Mouse (Mus musculus): ENCODE results near the gene Dgcr8. TPM values are rescaled to one million over a fixed set of nuclear protein-coding genes. Genes with fewer than 3 reads are reported as not detected.

Gene Dgcr8
- total RNA-seq, 1 experiment from 2014 or later, result 39.0 TPM

DNA sequence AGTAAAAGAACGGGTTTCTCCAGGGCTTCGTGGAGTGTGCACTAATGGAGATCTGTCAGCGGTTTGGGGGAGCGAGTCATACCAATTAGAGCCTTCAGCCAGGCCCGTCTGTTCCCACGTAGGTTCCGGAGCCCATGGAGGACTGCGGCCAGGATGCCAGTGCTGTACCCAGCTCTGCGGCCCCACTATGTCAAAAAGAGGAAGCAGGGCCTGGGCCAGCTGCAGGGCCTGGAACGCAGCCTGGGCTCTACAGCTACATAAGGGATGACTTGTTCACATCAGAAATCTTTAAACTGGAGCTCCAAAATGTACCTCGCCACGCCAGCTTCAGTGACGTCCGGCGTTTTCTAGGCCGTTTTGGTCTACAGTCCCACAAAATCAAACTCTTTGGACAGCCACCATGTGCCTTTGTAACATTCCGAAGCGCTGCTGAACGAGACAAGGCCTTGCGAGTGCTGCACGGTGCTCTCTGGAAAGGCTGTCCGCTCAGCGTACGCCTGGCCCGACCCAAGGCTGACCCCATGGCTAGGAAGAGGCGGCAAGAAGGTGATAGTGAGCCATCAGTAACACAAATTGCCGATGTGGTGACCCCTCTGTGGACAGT, 39.6 kb downstream of the Dgcr8 start:
- DNase-seq, result peak; percentile 33

DNA sequence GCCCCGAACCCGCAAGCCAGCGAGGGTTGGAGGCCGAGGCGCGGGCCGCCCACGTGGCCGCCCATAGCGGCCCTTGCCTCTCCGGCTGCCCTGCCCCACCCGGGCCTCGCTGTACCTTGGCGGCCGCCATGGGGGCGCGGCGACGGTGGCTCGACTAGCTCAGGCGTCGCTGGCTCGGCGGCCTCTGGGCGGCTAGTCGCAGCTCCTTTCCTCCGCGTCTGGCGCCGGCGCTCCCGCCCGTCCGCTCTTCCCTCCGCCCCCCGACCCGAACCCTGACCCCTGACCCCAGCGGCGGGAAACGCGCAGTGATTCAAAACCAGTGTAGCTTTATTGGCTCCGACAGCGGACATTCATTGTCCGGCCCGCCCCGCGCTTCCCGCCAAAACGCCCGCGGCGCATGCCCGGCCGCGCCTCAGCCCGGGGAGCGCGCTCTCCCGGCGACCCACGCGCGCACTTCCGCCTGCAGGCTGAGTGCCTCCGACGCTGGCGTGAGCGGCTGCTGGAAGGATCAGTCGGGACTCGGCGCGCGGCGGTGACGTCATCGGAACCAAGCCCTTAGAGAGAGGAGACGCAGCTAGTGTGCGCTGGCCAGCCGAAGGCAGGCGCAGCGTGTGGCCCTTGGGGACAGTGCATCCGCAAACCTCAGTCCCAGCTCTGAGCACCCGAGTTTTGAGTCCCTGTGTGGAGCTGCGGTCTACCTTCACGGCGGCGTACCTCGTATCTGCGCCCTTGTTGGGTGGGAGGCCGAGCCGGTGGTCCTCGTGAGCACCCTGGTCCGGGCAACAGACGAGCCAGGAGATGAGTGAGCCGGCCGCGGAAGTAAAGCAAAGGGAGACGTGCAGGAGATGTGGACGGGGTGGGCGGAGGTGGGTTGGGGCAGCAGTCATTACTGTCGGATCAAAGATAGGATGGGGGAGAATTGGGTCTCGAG, 40.3 kb downstream of the Dgcr8 start, which contains the start of the genes Trmt2a and Ranbp1:
Gene Trmt2a (plus strand): TSS at position 247 of the 931 bp plus-strand sequence.
Gene Ranbp1 (minus strand): TSS at position 300 of the 931 bp plus-strand sequence.
- peak; percentile 99 for DNase-seq

DNA sequence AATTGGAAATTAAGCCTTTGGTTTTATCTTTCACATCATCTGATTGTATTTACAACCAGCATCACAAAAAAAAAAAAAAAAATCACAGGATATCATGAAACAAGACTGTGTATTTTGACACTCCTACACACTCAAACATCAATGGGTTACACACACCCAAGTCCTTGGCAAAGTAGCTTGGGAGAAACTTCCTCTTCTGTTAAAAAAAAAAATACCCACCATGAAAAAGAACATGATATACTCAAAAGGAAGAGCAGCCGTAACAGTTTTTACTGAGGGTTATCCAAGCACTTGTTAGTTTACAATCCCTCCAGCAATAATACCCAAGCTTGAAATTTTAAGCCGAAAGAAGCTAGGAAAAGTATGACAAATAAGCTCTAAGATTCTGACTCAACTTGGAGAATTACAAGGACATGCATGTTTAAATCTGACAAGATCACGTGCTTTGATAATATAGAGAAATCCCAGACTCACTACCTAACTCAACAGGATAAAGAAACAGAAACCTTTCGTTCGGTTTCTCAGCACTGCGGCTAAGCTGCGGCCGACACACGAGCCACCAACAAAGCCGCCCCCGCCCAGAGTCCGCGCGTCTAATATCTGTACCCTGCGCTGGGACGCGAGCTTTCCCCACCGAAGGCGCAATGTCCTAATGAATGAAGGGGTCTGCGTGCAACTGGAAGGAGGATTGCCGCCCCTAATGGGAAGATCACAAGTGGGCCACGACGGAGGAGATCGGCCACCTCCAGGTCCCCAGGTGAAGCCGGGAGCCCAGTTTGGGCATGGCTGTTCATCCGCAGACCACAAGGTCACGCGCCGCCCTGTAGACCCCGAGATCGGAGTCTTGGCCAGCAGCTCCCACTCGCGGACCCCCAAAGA, 41.3 kb downstream of the Dgcr8 start:
- DNase-seq, result peak; percentile 33

DNA sequence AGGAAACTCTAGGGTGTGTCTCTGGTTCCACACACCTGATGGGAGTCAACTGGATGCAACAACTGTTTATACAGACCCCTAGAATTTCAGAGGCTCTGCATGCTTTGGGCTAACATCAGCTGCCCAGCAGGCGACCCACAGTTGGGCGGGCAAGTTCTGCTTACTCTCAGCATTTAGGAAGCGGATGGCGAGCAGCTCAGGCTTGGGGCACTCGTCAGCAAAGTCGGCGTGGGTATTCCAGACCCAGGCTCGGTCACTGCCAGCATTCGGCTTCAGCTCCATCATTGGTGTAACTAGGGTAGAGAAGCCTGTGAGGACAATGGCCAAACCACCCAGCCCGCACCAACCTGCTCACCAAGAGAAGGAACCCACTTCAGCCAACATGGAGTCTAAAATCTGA, 47.5 kb downstream of the Dgcr8 start:
- no peak for DNase-seq

DNA sequence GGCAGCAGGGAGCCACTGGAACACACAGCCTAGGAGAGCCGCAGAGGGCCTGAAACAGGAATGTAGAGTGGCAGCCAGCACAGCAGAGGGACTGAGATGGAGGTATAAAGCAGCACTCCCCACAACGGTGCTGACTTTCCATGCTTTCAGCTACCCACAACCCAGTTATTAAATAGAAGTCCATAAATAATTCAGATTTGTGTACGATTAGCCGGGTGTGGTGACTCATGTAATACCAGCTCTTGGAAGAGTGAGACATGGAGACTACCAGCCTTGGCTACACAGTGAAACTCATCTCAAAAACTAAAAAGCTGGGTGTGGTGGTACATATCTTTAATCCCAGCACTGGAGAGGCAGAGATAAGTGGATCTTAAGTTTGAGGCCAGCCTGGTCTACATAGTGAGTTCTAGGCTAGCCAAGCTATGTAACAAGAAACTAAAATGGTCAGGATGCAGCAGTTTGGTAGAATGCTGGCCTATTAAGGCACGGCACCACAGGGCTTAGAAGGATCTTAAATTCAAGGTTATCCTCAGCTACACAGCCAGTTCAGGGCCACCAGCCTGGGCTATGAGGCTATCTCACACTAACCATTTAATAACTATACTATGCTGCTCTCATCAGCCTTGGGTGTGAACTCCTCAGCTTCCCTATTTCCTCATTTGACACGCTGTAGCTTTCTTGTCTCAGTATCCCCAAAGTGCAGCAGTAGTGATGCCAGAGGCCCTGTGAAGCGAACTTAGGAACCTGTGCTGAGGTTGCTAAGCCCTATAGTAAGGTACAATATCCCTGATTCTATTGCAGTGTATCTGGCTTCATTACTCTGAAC, 52.2 kb downstream of the Dgcr8 start:
- no peak for DNase-seq

DNA sequence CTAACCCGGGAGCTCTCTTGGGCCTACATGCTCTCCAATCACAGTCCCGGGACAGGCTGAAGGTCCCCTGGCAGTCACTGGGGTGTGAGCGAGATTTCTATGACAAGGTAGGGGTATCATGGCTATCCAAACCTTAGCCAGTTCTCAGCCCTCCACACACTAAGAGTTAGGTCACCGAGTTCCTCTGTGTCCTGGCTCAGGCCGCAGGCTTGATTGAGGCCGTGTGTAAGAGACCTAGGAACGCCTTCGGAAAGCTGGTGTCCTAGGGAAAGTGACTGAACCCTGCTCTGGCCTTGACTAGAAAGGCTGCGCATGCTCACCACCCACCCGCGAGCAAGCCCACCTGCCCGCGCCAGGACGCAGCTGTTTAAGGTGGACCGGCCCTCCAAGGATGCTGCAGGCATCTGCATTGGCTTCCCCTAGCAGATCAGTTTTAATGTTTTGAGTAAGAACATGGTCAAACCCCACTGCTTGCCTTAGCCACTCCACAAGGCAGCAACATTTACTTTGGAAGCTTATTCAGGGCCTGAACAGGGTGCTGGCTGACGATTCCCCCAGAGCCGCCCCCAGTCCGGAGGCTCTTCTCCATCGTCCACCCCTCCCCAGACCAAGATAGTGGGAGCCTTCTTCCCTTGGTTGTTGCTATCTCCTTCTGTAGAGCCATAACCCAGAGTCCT, 53.5 kb downstream of the Dgcr8 start:
- peak; percentile 72 for DNase-seq

DNA sequence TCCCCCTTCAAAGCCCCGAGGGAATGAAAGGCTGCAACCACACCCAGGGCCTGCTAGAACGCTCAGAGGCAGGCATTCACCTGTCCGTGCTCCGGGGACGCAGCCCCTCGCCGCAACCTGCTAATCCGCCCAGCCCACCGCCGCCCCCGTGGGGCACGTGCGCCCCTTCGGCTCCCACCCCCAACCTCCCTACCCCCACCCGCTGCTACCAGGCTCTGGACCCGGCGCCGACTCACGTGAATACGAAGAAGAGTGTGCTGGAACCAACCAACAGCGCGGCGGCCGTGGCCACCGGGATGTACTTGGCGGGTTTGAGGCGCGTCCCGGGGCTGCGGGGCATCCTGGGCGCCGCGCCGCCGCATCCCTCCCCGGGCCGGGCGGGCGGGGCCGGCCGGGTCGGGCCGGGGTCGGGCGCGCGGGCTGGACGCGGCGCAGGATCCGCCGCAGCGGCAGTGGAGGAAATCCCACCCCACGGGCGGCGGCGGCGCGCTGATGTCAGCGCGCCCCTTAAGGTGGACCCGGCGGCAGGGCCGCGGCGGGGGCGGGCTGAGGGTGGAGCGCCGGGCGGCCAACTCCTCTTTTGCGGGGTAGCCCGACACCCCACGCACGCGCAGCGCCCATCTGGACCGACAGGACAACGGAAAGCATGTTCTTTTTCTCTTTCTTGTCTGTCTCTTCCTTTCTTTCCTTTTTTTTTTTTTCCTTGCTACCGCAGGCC, 54.2 kb downstream of the Dgcr8 start, which contains the start of gene Zdhhc8:
Gene Zdhhc8 (minus strand): TSS at position 466 of the 718 bp plus-strand sequence.
- DNase-seq, result peak; percentile 86

DNA sequence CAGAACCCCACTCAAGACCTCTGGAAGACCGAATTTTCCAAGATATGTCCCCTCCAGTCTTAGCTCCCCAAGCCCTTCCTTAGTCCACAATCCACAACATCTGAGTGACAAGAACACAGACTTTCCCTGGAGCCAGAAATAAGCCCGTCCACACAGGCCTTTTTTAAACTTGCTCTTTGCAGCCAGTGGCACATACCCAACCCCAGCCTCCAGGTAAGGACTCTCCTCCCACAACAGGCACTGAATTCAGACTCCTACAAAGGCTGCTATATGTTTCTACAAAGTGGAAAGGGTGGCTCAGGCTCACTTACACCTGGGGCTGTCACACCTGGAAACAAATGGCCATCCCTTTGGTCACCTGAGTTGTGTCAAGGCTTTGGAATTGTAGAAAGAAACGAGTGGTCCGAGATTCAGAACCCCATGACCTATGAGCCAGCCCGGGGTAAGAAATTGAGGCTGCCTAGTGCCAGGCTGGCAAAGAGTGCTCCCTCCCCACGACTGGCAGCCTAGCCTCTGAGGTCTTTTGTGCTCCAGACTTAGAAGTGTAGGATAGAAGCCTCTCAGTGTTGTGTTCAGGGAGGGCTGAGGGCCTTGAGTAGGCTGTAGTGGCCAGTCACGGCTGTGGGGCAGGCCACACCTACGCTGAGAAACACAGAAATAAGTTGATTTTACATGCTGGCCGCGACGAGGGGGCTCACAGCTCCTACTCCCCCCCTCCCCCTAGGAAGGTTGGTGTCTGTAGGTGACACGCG, 55.0 kb downstream of the Dgcr8 start:
- DNase-seq, result no peak

DNA sequence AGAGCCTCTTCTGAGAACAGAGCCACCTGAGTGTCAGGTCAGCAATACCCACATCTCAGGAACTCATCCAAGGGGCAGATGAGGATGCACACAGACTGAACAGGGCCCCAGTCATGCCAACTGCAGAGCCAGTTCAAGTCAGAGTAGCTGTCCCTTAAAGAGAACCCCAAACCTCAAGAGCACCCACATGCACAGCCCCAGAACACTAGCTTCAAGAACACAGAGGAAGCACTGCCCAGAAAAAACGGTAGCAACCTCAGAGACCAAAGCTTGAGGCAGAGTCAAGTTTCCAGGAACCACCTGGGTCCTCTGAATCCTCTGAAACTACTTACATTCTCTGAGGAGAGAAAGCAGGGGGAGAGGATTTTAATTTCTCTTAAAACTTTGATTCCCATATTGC, 55.6 kb downstream of the Dgcr8 start:
- DNase-seq, result no peak

DNA sequence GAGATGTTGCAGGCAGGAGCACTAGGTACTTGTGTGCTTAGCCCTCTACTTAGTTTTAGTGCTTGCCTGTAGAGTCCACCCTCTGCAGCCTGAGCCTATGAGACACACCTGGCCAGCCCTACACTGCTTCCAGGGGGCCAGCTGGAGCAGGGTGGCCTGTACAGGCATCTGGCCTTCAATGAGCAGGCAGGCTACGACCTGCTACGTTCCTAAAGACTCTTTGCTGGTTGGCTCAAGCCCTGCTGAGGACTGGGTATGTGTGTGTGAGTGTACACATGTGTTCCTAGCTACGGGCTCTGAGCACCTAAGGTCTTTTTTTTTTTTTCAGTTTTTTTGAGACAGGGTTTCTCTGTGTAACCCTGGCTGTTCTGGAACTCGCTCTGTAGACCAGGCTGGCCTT, 57.6 kb downstream of the Dgcr8 start:
- DNase-seq, result no peak

DNA sequence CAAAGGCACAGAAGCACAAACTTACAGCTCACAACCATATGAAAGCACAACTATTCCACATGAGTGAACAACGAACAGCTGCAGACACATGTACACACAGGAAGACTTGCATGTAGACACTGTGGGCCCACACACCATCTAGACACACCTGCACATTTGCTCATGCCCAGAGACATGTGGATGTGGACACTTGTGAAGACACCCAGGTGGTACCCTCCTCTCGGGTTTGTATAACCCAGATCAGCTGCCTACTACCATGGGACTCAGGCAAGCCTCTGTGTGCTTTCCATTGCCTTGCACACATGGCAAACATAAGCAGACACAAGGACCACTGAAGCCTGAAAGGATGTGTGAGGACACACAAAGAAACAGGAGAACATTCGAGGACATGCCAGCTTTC, 58.0 kb downstream of the Dgcr8 start:
- no peak for DNase-seq

DNA sequence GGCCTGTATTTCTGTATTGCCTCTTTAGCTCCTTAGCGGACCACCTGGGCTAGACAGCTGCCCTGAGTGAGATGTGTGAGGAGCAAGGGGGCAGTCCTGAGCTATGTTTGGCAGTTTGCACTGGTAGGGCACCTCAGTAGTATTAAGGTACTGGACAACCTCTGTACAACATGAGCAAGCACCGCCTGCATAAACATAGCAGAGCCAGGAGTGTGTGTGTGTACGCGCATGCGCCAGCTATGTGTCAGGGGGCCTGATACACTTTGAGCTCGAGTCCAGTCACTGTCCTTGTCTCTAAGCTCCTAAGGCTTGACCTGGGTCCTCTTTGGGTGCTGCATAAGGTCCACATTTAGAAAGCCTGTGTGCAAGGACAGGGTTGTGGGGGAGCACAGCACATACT, 58.4 kb downstream of the Dgcr8 start:
- DNase-seq, result no peak

DNA sequence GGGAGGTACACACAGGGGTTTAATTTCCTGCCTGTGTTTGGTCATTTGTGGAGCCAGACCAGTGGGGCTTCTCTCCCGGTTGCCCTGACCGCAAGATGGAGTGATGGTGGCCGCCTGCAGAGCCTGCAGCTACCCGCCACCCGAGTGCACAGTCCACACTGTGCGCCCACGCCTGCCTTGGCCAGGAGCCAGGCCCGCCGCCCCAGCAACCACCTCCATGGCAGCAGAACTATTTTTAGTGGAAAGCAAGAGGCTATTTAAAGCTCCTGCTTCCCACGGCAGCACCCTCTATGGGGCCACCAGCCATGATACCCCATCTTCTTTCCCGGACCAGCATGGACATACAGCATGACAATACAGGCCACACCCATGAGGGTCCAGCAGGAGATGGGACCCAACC, 59.4 kb downstream of the Dgcr8 start:
- DNase-seq, result peak; percentile 46

DNA sequence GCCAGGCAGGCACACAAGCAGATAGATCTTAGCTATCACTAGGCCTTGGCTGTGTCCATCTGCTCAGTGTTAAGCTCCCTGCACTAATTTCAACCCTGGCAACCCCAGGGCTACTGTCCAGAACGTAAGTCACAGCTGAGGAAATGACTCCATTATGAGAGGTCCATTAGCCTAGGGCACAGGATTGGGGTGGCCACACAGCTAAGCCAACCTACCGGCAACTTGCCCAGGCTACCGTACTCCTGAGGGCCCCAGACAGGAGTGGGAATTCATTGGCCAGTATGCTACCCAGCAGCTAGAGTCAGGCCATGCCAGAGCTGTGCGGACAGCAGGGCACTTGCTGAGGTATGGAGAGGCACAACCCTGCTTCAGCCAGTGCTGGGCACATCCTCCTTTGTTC, 60.2 kb downstream of the Dgcr8 start:
- no peak for DNase-seq

DNA sequence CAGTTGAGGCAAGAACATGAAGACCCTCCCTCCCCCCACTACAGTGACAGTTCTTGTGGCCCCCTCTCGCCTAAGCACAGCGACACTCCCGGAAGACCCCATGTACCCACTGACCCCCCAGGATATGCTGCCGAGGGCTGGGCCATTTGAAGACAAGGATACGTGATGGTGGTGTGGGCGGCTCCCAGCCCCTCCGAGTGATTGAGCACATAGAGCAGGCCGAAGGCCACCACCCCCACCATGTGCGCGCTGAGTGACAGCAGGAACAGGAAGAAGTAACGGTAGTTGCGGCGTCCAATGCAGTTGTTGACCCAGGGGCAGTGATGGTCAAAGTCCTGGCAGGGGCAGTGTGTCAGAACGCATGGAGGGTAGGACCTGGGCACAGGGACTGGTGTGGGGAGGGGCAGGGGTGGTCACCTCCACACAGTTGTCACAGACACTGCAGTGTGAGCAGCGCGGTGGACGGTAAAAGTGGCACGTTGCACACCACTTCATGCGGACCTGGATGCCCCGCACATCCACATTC, 61.1 kb downstream of the Dgcr8 start:
- no peak for DNase-seq

DNA sequence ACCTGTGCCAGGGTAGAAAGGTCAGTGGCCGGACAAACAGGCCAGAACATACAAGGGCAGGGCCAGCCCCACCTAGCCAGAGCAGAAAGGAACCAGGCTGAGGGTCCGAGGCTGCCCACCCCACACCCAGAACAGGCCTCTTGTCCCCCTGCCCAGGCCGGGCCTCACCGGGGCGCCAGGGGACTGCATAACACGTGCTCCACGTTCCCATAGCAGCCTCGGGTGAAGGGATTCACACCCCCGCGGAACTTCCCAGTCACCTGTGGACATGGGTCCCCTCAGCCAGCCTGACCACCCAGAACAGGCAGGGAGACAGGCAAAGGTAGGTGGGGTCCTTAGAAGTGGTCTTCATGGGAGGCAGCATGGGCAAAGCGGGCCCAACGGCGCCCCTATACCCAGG, 61.9 kb downstream of the Dgcr8 start:
- DNase-seq, result no peak

DNA sequence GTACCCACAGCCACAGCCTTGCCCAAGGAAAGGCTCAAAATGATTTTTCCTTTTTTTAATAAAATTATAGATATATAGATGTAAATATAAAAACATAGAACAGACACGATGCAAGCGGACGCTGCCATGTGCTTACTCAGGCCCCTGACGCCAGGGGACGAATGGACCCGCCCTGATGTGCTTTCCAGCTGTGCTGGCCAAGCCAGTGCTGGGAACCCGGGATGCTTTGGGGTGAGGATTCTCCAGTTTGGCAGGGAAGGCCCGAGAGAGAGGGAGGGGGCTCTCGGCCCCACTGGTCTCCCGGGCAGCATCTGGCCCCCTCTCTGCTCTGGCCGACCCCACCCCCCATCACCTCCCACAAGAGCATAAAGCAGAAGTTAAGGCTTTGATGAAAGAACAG, 66.9 kb downstream of the Dgcr8 start:
- no peak for DNase-seq

DNA sequence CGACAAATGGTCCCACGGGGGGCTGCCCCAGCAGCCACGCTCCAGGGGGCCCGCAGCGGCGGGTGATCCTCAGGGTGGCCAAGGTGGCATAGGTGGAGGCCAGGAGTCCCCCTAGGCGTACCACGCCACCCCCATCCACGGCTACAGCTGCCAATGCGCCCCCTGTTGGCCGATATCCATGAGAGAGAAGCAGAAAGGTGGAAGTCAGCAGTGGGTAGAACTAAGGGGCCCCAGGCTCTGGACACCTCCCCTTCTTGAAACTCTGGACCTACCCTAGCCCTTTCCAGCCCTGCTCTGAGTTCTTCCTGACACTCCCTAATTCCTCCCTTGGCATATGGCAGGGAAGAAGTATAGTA, 67.5 kb downstream of the Dgcr8 start:
- no peak for DNase-seq

DNA sequence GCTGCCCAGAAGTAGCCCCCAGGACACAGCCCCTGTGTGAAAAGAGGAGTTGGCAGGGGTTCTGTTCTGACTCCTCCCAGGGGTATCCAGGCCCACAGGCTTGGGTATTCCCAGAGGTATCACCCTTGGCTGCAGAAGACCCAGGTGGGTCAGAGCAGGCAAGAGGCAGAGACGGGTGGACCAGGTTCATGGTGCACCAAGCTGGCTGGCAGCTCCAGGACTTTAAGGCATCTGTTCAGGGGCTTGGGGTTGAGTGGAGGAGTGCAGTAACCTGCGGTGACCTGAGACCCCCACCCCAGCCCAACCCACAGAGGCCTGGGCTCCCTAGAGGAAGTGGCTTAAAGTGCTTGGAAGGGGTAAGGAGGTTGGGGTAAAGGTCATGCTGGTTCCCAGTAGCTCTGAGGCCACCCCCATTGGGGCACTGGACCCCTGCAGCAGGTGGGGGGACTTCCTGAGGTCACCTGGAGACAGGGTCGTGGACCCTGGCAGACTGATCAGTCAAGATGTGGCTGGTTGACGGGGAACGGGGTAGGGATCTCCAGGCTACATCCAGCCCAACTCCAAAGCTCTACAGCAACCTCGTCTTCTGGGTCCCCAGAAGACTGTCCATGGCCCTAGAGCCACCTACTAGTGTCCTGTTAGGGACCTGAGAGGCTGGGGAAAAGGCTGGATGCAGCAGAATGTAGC, 68.0 kb downstream of the Dgcr8 start:
- no peak for DNase-seq

All from adrenal gland, postnatal 25 days (tissue).